In genomic region chr17:30522406-30523078, GRCm38 (mm10) we compare ENCODE assay signal across 27 mouse cellular contexts. TPM values are rescaled to one million over a fixed set of nuclear protein-coding genes. Genes with fewer than 3 reads are reported as not detected.
DNase-seq lines count a peak whose midpoint lies in the region; TF ChIP-seq lines count a peak whose summit lies in the region.
"Had no signal": no experiment of that assay in that cellular context is flagged by ENCODE, and none has a peak within 500 bp of the region (broad histone marks: within the 10 kb centered on the region; RNA-seq: fewer than 3 reads in every experiment).

No protein-coding gene starts in this region.

- 94% methylated on average over 9 of the region's 9 CpGs for WGBS in embryonic facial prominence, embryonic 10.5 days

- no peak for TF ChIP-seq POLR2A in myocyte (IDR thresholded peaks at IDR 0.05; ENCODE audit: insufficient read length, low read depth)

- no peak overlapping the region for H3K4me3 ChIP-seq in myocyte
- H3K4me3 ChIP-seq in embryonic facial prominence, embryonic 10.5 days, result no peak overlapping the region
- H3K4me3 ChIP-seq: forebrain, embryonic 13.5 days; heart, adult 2 months; heart, embryonic 12.5 days; hindbrain, embryonic 15.5 days; intestine, embryonic 15.5 days; midbrain, embryonic 10.5 days; midbrain, embryonic 15.5 days had no signal

- no peaks in the 10 kb centered on the region for H3K9me3 ChIP-seq in embryonic facial prominence, embryonic 10.5 days
- H3K9me3 ChIP-seq: forebrain, embryonic 13.5 days; hindbrain, embryonic 15.5 days; intestine, embryonic 15.5 days; midbrain, embryonic 10.5 days; midbrain, embryonic 15.5 days had no signal

- peaks cover 6% of the 10 kb centered on the region for H3K36me3 ChIP-seq in myocyte (ENCODE audit: control insufficient read depth, insufficient read depth)
- peaks cover 11% of the 10 kb centered on the region for H3K36me3 ChIP-seq in embryonic facial prominence, embryonic 10.5 days (replicated peaks)
- H3K36me3 ChIP-seq: hindbrain, embryonic 15.5 days had no signal

- H3ac ChIP-seq in myocyte (ENCODE audit: control insufficient read depth, insufficient read length), result no peak overlapping the region

- no peaks in the 10 kb centered on the region for H3K27me3 ChIP-seq in myocyte (ENCODE audit: control insufficient read depth, insufficient read depth, insufficient read length)
- H3K27me3 ChIP-seq in embryonic facial prominence, embryonic 10.5 days (replicated peaks; ENCODE audit: low read depth, poor library complexity, severe bottlenecking), result no peaks in the 10 kb centered on the region
- H3K27me3 ChIP-seq: forebrain, embryonic 13.5 days; heart, embryonic 12.5 days; hindbrain, embryonic 15.5 days; intestine, embryonic 15.5 days; midbrain, embryonic 15.5 days had no signal

- DNase-seq in cerebellum, adult 9-11 months, result peak; percentile 38
- no peak for DNase-seq in cerebellum, postnatal 4 days (ENCODE audit: low spot score in 2 of 2)
- DNase-seq in 416B (ENCODE audit: low read depth) (peak; percentile 83), NIH3T3 (ENCODE audit: low read depth) (peak; percentile 48)
- no peak for DNase-seq in embryonic facial prominence, embryonic 10.5 days (ENCODE audit: low spot score)
- DNase-seq in spleen, postnatal 36 days (ENCODE audit: low spot score in 2 of 2), result no peak
- DNase-seq: adrenal gland, postnatal 10 days; cerebellum, adult 11 months; gastrocnemius, postnatal 36 days; heart, adult 2 months; kidney, adult 2 months; kidney, postnatal 36 days; liver; lung, adult 2 months; right cerebral cortex, adult 18-20 months; spleen, adult 18-20 months; thymus, adult 18-20 months; thymus, postnatal 25 days had no signal

- no peaks in the 10 kb centered on the region for H3K79me2 ChIP-seq in myocyte (ENCODE audit: control insufficient read depth, insufficient read depth)

- H3K27ac ChIP-seq in embryonic facial prominence, embryonic 10.5 days (replicated peaks), result no peak overlapping the region
- H3K27ac ChIP-seq: forebrain, embryonic 13.5 days; heart, adult 2 months; hindbrain, embryonic 15.5 days; intestine, embryonic 15.5 days; liver, embryonic 14.5 days; midbrain, embryonic 10.5 days; midbrain, embryonic 15.5 days; stomach, postnatal 0 days had no signal

- peak overlapping the region; percentile 0 for H3K4me2 ChIP-seq in myocyte (ENCODE audit: low read depth)
- H3K4me2 ChIP-seq: forebrain, embryonic 13.5 days; heart, embryonic 12.5 days; hindbrain, embryonic 15.5 days; intestine, embryonic 15.5 days; midbrain, embryonic 15.5 days had no signal

- H3K4me1 ChIP-seq in embryonic facial prominence, embryonic 10.5 days, result peaks cover 5% of the 10 kb centered on the region
- H3K4me1 ChIP-seq: forebrain, embryonic 13.5 days; hindbrain, embryonic 15.5 days; intestine, embryonic 15.5 days; midbrain, embryonic 10.5 days; midbrain, embryonic 15.5 days had no signal

TF ChIP-seq in myocyte, 11 proteins besides CTCF, POLR2A, EP300 and RAD21:
- TF ChIP-seq POLR2AphosphoS2 (IDR thresholded peaks at IDR 0.05; ENCODE audit: insufficient read length, low read depth) (no peak), MYOD1 (IDR thresholded peaks at IDR 0.05; ENCODE audit: control insufficient read depth in 1 of 3, insufficient read length in 2 of 3, low read depth in 2 of 3) (no peak), CEBPB (IDR thresholded peaks at IDR 0.05; ENCODE audit: insufficient read depth, poor library complexity, severe bottlenecking) (0 out of 2 replicates have a peak, but pooled peaks have one; percentile 9)
TF ChIP-seq in myocyte: peak in this region for 1.

RNA-seq across cellular contexts. Expression of gene Btbd9, which starts 53.7 kb away (rescaled TPM):
- polyA plus RNA-seq in myocyte (2012; fragmentation: generic; extraction: Trizol), result 21.3 TPM
- polyA plus RNA-seq in embryonic facial prominence, embryonic 10.5 days (2016; fragmentation: Nextera tagmentation; extraction: Ambion mirVana), result 57.2 and 58.1 TPM in 2 replicates

Comparison
In these comparisons a context has a peak if more than half of its experiments do, and no peak if none do; other contexts are left out.
1. DNase-seq: peak in cerebellum, adult 9-11 months (single experiment), 416B (single experiment) and NIH3T3 (single experiment); none in cerebellum, postnatal 4 days (0 of 2), embryonic facial prominence, embryonic 10.5 days (single experiment) and spleen, postnatal 36 days (0 of 2).